Mouse (Mus musculus): ENCODE results near the gene Rragb. TPM values are rescaled to one million over a fixed set of nuclear protein-coding genes. Genes with fewer than 3 reads are reported as not detected.

The Rragb gene
- 8.8 and 9.6 TPM in 2 replicates for polyA plus RNA-seq (2021; fragmentation: Nextera tagmentation)
- long read RNA-seq, experiment 1, transcript Rragb-201 (11 exons, 2,258 nt): major isoform, 14 of 31 reads
- long read RNA-seq, experiment 1, partial matches to known transcripts: 1 of 31 reads
- long read RNA-seq, experiment 1, other reads (novel, unspliced or antisense): 16 of 31 reads
- long read RNA-seq, experiment 2, partial matches to known transcripts: 3 of 8 reads
- long read RNA-seq, experiment 2, other reads (novel, unspliced or antisense): 3 of 8 reads

DNA sequence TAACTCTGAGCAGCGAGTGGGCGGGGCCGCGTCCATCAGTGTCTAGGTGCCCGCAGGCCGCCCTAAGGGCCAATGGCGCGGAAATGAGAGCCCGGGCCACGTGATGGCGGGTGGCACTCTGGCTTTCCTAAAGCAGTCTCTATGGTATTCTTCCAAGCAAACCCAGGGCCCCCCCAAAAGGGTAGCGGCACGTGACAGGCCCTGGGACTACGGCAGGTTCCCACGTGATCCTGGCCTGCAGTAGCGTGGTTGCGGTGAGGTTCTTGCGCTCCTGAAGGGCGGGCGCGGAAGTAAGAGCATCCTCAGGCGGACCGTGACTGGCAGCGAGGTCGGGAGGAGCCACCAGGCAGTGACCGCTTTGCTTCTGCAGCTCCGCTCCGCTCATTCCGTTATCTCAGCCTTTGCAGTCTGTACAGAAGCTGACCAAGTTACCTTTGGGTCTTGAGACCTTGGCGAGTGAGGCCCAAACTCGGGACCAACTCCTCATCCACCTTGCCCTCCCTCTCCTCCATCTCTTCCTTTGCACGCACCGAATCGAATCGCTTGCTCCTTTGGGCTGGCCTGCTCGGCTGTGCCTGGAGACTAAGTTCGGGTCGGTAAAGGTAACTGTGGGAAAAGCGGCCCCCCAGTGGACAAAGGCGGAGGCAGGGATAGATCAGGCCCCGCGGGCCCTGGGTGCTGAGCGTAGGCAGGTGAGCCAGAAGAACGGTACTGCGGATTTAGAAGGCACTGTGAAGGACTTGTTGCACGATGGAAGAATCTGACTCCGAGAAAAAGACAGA lies at the start of gene Rragb:
Gene Rragb (plus strand): TSS at position 248 of the 782 bp plus-strand sequence.

DNA sequence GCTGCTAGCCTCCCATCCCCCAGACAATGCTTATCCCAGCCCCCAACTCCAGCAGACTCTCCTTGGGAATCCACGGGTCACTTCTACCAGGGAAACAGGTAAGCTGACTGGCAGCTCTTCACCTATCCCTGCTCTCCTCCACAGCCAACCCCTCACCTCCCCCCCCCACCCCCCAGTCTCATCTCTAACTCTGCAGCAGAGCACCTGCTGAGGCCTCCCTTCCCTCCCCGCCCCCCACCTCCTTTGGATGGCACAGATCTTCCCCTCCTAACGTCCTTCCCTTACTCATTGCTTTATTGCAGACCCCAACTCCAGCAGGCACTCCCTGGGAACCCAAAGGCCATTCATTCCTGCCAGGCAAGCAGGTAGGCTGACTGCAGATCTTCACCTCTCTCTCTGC lies 21.3 kb upstream of the Rragb start, which contains the start of gene Foxr2:
Gene Foxr2 (plus strand): TSS at position 301 of the 400 bp plus-strand sequence.

Other genes with a start within 250 kb of the Rragb start
- gene Usp51, start 133.5 kb upstream of the Rragb start, polyA plus RNA-seq (2021; fragmentation: Nextera tagmentation): 0.17 and 0.43 TPM in 2 replicates
- gene Mageh1, start 102.4 kb upstream of the Rragb start, polyA plus RNA-seq (2021; fragmentation: Nextera tagmentation): 8.2 and 11.4 TPM in 2 replicates
- gene Foxr2, start 21.2 kb upstream of the Rragb start, polyA plus RNA-seq (2021; fragmentation: Nextera tagmentation): 0.18 and 0.25 TPM in 2 replicates
- 0.67 and 0.76 TPM in 2 replicates for gene Klf8, start 97.5 kb downstream of the Rragb start, polyA plus RNA-seq (2021; fragmentation: Nextera tagmentation)

Measured in left cerebral cortex, adult 6 months (tissue).